Mouse (Mus musculus) small intestine, adult 2 months (tissue): ENCODE measurements around the gene Dnaja1.

Experiments used
- CTCF ChIP-seq: fragments of 200-500 bp; IDR thresholded peaks from 2 replicates; pipeline ENCODE4 v1.5.1; 2012; ENCODE audit warnings: low read depth, mild to moderate bottlenecking, control low read depth, inconsistent platforms, low read length, moderate library complexity, mixed read lengths; ENCODE audit not compliant: insufficient replicate concordance, insufficient read length; ENCODE audit errors: extremely low read depth
- POLR2A ChIP-seq: fragments of 200-500 bp; IDR thresholded peaks from 2 replicates; pipeline ENCODE4 v1.6.1; 2012; ENCODE audit warnings: low read depth, mild to moderate bottlenecking, control low read depth, inconsistent platforms, low read length, moderate library complexity

GRCm38 (mm10) chr4:40785620-40786166 is 63.7 kb downstream of the Dnaja1 start:
- TF ChIP-seq CTCF (no peak), POLR2A (no peak)
